Mouse (Mus musculus): ENCODE measurements at regions not wholly inside any gene's neighbourhood (a gene's known extent, or its start where the extent isn't known, plus 50 kb on each side); places are given as distances from the start of the nearest gene placed in this dataset.
"Not testable (repeated sequence)": the region's sequence is repeated elsewhere in the genome, so short reads cannot be mapped to it uniquely, and the experiment has no call there.

- no peak overlapping the region for H3K27ac ChIP-seq (ENCODE audit: insufficient read depth, low read length)
- no peak overlapping the region for H3K4me3 ChIP-seq (ENCODE audit: insufficient read depth, low read length)
- TF ChIP-seq POLR2A (IDR thresholded peaks at IDR 0.05; ENCODE audit: extremely low read depth, insufficient read depth, low read length) (no peak), CTCF (IDR thresholded peaks at IDR 0.05; ENCODE audit: extremely low read depth, insufficient read depth, low read length) (no peak)
- H3K4me1 ChIP-seq (ENCODE audit: control insufficient read depth, insufficient read depth, low read length), result no peaks in the 10 kb centered on the region
These were observed 344.6 kb downstream of the Edem1 start for GRCm38 (mm10) chr6:109173015-109173414.

GRCm38 (mm10) chr6:109176876-109177275, 348.4 kb downstream of the Edem1 start:
- H3K27ac ChIP-seq (ENCODE audit: insufficient read depth, low read length), result no peak overlapping the region
- no peaks in the 10 kb centered on the region for H3K4me1 ChIP-seq (ENCODE audit: control insufficient read depth, insufficient read depth, low read length)
- TF ChIP-seq POLR2A (IDR thresholded peaks at IDR 0.05; ENCODE audit: extremely low read depth, insufficient read depth, low read length) (no peak), CTCF (IDR thresholded peaks at IDR 0.05; ENCODE audit: extremely low read depth, insufficient read depth, low read length) (no peak)
- no peak overlapping the region for H3K4me3 ChIP-seq (ENCODE audit: insufficient read depth, low read length)

GRCm38 (mm10) chr6:109182878-109183277, 354.4 kb downstream of the Edem1 start:
- no peak for TF ChIP-seq POLR2A (IDR thresholded peaks at IDR 0.05; ENCODE audit: extremely low read depth, insufficient read depth, low read length)
- TF ChIP-seq CTCF (IDR thresholded peaks at IDR 0.05; ENCODE audit: extremely low read depth, insufficient read depth, low read length), result no peak
- H3K4me3 ChIP-seq (ENCODE audit: insufficient read depth, low read length), result no peak overlapping the region

GRCm38 (mm10) chr6:109193061-109193460, 364.6 kb downstream of the Edem1 start:
- not testable (repeated sequence) for H3K4me1 ChIP-seq (ENCODE audit: control insufficient read depth, insufficient read depth, low read length); H3K4me3 ChIP-seq (ENCODE audit: insufficient read depth, low read length); H3K27ac ChIP-seq (ENCODE audit: insufficient read depth, low read length)

More at GRCm38 (mm10) chr6:109182878-109183277, 354.4 kb downstream of the Edem1 start:
- Histone ChIP-seq H3K4me1 (ENCODE audit: control insufficient read depth, insufficient read depth, low read length) (no peaks in the 10 kb centered on the region), H3K27ac (ENCODE audit: insufficient read depth, low read length) (no peak overlapping the region)

- H3K27ac ChIP-seq (ENCODE audit: insufficient read depth, low read length), result no peak overlapping the region
- no peak for TF ChIP-seq CTCF (IDR thresholded peaks at IDR 0.05; ENCODE audit: extremely low read depth, insufficient read depth, low read length)
- TF ChIP-seq POLR2A (IDR thresholded peaks at IDR 0.05; ENCODE audit: extremely low read depth, insufficient read depth, low read length), result no peak
- H3K4me1 ChIP-seq (ENCODE audit: control insufficient read depth, insufficient read depth, low read length), result no peaks in the 10 kb centered on the region
- no peak overlapping the region for H3K4me3 ChIP-seq (ENCODE audit: insufficient read depth, low read length)
These were observed 365.2 kb downstream of the Edem1 start for GRCm38 (mm10) chr6:109193603-109194002.

GRCm38 (mm10) chr6:109209699-109210098, 381.3 kb downstream of the Edem1 start:
- H3K4me3 ChIP-seq (ENCODE audit: insufficient read depth, low read length), result no peak overlapping the region
- TF ChIP-seq CTCF (IDR thresholded peaks at IDR 0.05; ENCODE audit: extremely low read depth, insufficient read depth, low read length) (no peak), POLR2A (IDR thresholded peaks at IDR 0.05; ENCODE audit: extremely low read depth, insufficient read depth, low read length) (no peak)
- no peaks in the 10 kb centered on the region for H3K4me1 ChIP-seq (ENCODE audit: control insufficient read depth, insufficient read depth, low read length)
- no peak overlapping the region for H3K27ac ChIP-seq (ENCODE audit: insufficient read depth, low read length)

GRCm38 (mm10) chr6:109230391-109230790, 401.9 kb downstream of the Edem1 start:
- Histone ChIP-seq H3K4me1 (ENCODE audit: control insufficient read depth, insufficient read depth, low read length) (no peaks in the 10 kb centered on the region; the same call in 1 of the 2 replicates), H3K4me3 (ENCODE audit: insufficient read depth, low read length) (no peak overlapping the region), H3K27ac (ENCODE audit: insufficient read depth, low read length) (no peak overlapping the region)
- no peak for TF ChIP-seq CTCF (IDR thresholded peaks at IDR 0.05; ENCODE audit: extremely low read depth, insufficient read depth, low read length)
- no peak for TF ChIP-seq POLR2A (IDR thresholded peaks at IDR 0.05; ENCODE audit: extremely low read depth, insufficient read depth, low read length)

- no peak for TF ChIP-seq CTCF (IDR thresholded peaks at IDR 0.05; ENCODE audit: extremely low read depth, insufficient read depth, low read length)
- no peak for TF ChIP-seq POLR2A (IDR thresholded peaks at IDR 0.05; ENCODE audit: extremely low read depth, insufficient read depth, low read length)
- H3K27ac ChIP-seq (ENCODE audit: insufficient read depth, low read length), result no peak overlapping the region
These were observed 405.0 kb downstream of the Edem1 start for GRCm38 (mm10) chr6:109233426-109233825.

GRCm38 (mm10) chr6:109245666-109246065, 417.2 kb downstream of the Edem1 start:
- no peak overlapping the region for H3K4me3 ChIP-seq (ENCODE audit: insufficient read depth, low read length)
- no peak overlapping the region for H3K27ac ChIP-seq (ENCODE audit: insufficient read depth, low read length)
- TF ChIP-seq CTCF (IDR thresholded peaks at IDR 0.05; ENCODE audit: extremely low read depth, insufficient read depth, low read length) (no peak), POLR2A (IDR thresholded peaks at IDR 0.05; ENCODE audit: extremely low read depth, insufficient read depth, low read length) (no peak)
- H3K4me1 ChIP-seq (ENCODE audit: control insufficient read depth, insufficient read depth, low read length), result no peaks in the 10 kb centered on the region

More at GRCm38 (mm10) chr6:109233426-109233825, 405.0 kb downstream of the Edem1 start:
- H3K4me1 ChIP-seq (ENCODE audit: control insufficient read depth, insufficient read depth, low read length), result no peaks in the 10 kb centered on the region; the same call in 1 of the 2 replicates
- H3K4me3 ChIP-seq (ENCODE audit: insufficient read depth, low read length), result no peak overlapping the region

GRCm38 (mm10) chr6:109246510-109246909, 418.1 kb downstream of the Edem1 start:
- H3K4me3 ChIP-seq (ENCODE audit: insufficient read depth, low read length); H3K27ac ChIP-seq (ENCODE audit: insufficient read depth, low read length); H3K4me1 ChIP-seq (ENCODE audit: control insufficient read depth, insufficient read depth, low read length): not testable (repeated sequence)
